Mouse (Mus musculus) brain, embryonic 14.5 days (tissue): ENCODE results near the gene Eif5.

Source experiments
- CTCF ChIP-seq: fragments of 200-500 bp; IDR thresholded peaks from 2 replicates; pipeline ENCODE4 v1.5.1; 2012; ENCODE audit warnings: inconsistent platforms, mild to moderate bottlenecking, moderate library complexity, borderline replicate concordance; ENCODE audit not compliant: insufficient read depth, insufficient read length; ENCODE audit errors: extremely low read depth
- POLR2A ChIP-seq: fragments of 200-500 bp; IDR thresholded peaks from 2 replicates; pipeline ENCODE4 v1.6.1; 2012; ENCODE audit warnings: mild to moderate bottlenecking, inconsistent platforms, borderline replicate concordance; ENCODE audit not compliant: poor library complexity, insufficient read depth, insufficient read length, severe bottlenecking; ENCODE audit errors: extremely low read depth

- TF ChIP-seq CTCF = no peak
- no peak for TF ChIP-seq POLR2A
Observed at GRCm38 (mm10) chr12:111558655-111559054, 20.8 kb downstream of the Eif5 start.
